In genomic region chr5:106321023-106321422, GRCm38 (mm10) we compare ENCODE assay signal across 24 mouse cellular contexts.
DNase-seq lines count a peak whose midpoint lies in the region; ATAC-seq and TF ChIP-seq lines count a peak whose summit lies in the region.
"Had no signal": no experiment of that assay in that cellular context is flagged by ENCODE, and none has a peak within 500 bp of the region (broad histone marks: within the 10 kb centered on the region; RNA-seq: fewer than 3 reads in every experiment).

No protein-coding gene starts in this region.

- no peaks in the 10 kb centered on the region for H3K36me3 ChIP-seq in midbrain, embryonic 11.5 days (ENCODE audit: control insufficient read depth, insufficient read depth, low read length)
- H3K36me3 ChIP-seq in midbrain, embryonic 15.5 days (replicated peaks): no peaks in the 10 kb centered on the region
- H3K36me3 ChIP-seq: forebrain, embryonic 10.5 days; forebrain, embryonic 15.5 days; heart, embryonic 13.5 days; hindbrain, embryonic 10.5 days; hindbrain, embryonic 15.5 days; lung, embryonic 15.5 days had no signal

- no peak overlapping the region for H3K4me3 ChIP-seq in midbrain, embryonic 11.5 days (ENCODE audit: low read depth, low read length)
- no peak overlapping the region for H3K4me3 ChIP-seq in midbrain, embryonic 15.5 days
- H3K4me3 ChIP-seq: forebrain, embryonic 10.5 days; forebrain, embryonic 15.5 days; heart, embryonic 13.5 days; hindbrain, embryonic 10.5 days; hindbrain, embryonic 15.5 days; lung, embryonic 15.5 days had no signal

- H3K9me3 ChIP-seq in midbrain, embryonic 11.5 days (ENCODE audit: control insufficient read depth, low read length): no peaks in the 10 kb centered on the region
- no peaks in the 10 kb centered on the region for H3K9me3 ChIP-seq in midbrain, embryonic 15.5 days
- H3K9me3 ChIP-seq: forebrain, embryonic 10.5 days; forebrain, embryonic 15.5 days; heart, embryonic 13.5 days; hindbrain, embryonic 10.5 days; hindbrain, embryonic 15.5 days; lung, embryonic 15.5 days had no signal

- TF ChIP-seq CTCF in brain, embryonic 14.5 days (IDR thresholded peaks at IDR 0.05; ENCODE audit: borderline replicate concordance, extremely low read depth, insufficient read depth, insufficient read length): no peak

- DNase-seq in kidney, adult 9 months: peak; percentile 34
- DNase-seq in kidney, postnatal 25 days: no peak
- DNase-seq in midbrain, embryonic 11.5 days (ENCODE audit: low spot score, missing footprints): no peak
- peak; percentile 35 for DNase-seq in brain, embryonic 14.5 days (ENCODE audit: low read depth)
- no peak for DNase-seq in lung, postnatal 10 days
- DNase-seq in right cerebral cortex, postnatal 4 days: no peak
- DNase-seq: adrenal gland, adult 8-10 months; cerebellum, adult 11 months; cerebellum, adult 9-10 months; cerebellum, postnatal 36 days; gastrocnemius, postnatal 36 days; heart, postnatal 10 days; layer of hippocampus, adult 9-11 months; lung, postnatal 36 days; thymus, postnatal 4 days had no signal

- H3K9ac ChIP-seq in midbrain, embryonic 11.5 days (ENCODE audit: low read length): no peak overlapping the region
- no peak overlapping the region for H3K9ac ChIP-seq in midbrain, embryonic 15.5 days
- H3K9ac ChIP-seq: forebrain, embryonic 15.5 days; heart, embryonic 13.5 days; hindbrain, embryonic 15.5 days; liver, embryonic 14.5 days; lung, embryonic 15.5 days had no signal

- peaks cover 42% of the 10 kb centered on the region for H3K4me1 ChIP-seq in midbrain, embryonic 11.5 days (ENCODE audit: control insufficient read depth, insufficient read depth, low read length)
- H3K4me1 ChIP-seq in midbrain, embryonic 15.5 days: peaks cover 23% of the 10 kb centered on the region
- H3K4me1 ChIP-seq: forebrain, embryonic 15.5 days; lung, embryonic 15.5 days had no signal

- no peak for TF ChIP-seq POLR2A in brain, embryonic 14.5 days (IDR thresholded peaks at IDR 0.05; ENCODE audit: borderline replicate concordance, extremely low read depth, insufficient read depth, insufficient read length, poor library complexity, severe bottlenecking)

- WGBS in midbrain, embryonic 11.5 days: 48% methylated on average over 3 of the region's 3 CpGs
- WGBS in midbrain, embryonic 15.5 days: 56% methylated on average over 3 of the region's 3 CpGs

- H3K27ac ChIP-seq in midbrain, embryonic 11.5 days (ENCODE audit: low read depth, low read length): peak overlapping the region; percentile 5; the same call in 1 of the 2 replicates
- no peak overlapping the region for H3K27ac ChIP-seq in midbrain, embryonic 15.5 days
- H3K27ac ChIP-seq: forebrain, embryonic 10.5 days; forebrain, embryonic 15.5 days; heart, embryonic 13.5 days; hindbrain, embryonic 15.5 days; liver, embryonic 14.5 days; lung, embryonic 15.5 days had no signal

- H3K4me2 ChIP-seq in midbrain, embryonic 11.5 days: no peak overlapping the region
- no peak overlapping the region for H3K4me2 ChIP-seq in midbrain, embryonic 15.5 days
- H3K4me2 ChIP-seq: forebrain, embryonic 15.5 days; heart, embryonic 13.5 days; hindbrain, embryonic 15.5 days; lung, embryonic 15.5 days had no signal

- no peaks in the 10 kb centered on the region; the same call in 1 of the 2 replicates for H3K27me3 ChIP-seq in midbrain, embryonic 11.5 days (ENCODE audit: control insufficient read depth, insufficient read depth, low read length)
- H3K27me3 ChIP-seq in midbrain, embryonic 15.5 days (replicated peaks): 0 out of 2 replicates have a peak, but pooled peaks cover 3% of the 10 kb centered on the region
- H3K27me3 ChIP-seq: heart, embryonic 13.5 days; hindbrain, embryonic 15.5 days; lung, embryonic 15.5 days had no signal

- ATAC-seq in midbrain, embryonic 11.5 days (ENCODE audit: low FRiP score): no peak
- no peak for ATAC-seq in midbrain, embryonic 15.5 days (replicated peaks)
- ATAC-seq: CD4-positive, CD25-positive, alpha-beta regulatory T cell, adult 4 months; forebrain, embryonic 15.5 days had no signal

Comparison
In these comparisons a context has a peak if more than half of its experiments do, and no peak if none do; other contexts are left out.
1. DNase-seq: peak in kidney, adult 9 months (single experiment) and brain, embryonic 14.5 days (single experiment); none in kidney, postnatal 25 days (0 of 2), midbrain, embryonic 11.5 days (single experiment), lung, postnatal 10 days (single experiment) and right cerebral cortex, postnatal 4 days (single experiment).